Mouse (Mus musculus) forebrain, postnatal 0 days (tissue): ENCODE results near the gene Arfgap2. TPM values are rescaled to one million over a fixed set of nuclear protein-coding genes. Genes with fewer than 3 reads are reported as not detected.
A peak's percentile ranks its signal among the peaks of the same experiment; 100 is the strongest.

Experiments used
- ATAC-seq: fragments of 200-750 bp; cut with Nextera tagmentation; 2 replicates; pipeline ENCODE4 v1.8.0; 2017; ENCODE audit warnings: mild to moderate bottlenecking, moderate library complexity
- DNase-seq: peaks from one replicate; pipeline ENCODE4 v3.0.0-alpha.2; 2015
- H3K27ac ChIP-seq: fragments of 300-500 bp; sonication (generic); 2 replicates; pipeline ENCODE4 v1.5.1; 2014; ENCODE audit warnings: low read depth, mild to moderate bottlenecking, antibody characterized with exemption, low read length, moderate library complexity, mixed read lengths
- H3K27me3 ChIP-seq: fragments of 300-500 bp; sonication (generic); 2 replicates; pipeline ENCODE4 v1.6.1; 2014; ENCODE audit warnings: mild to moderate bottlenecking, low read length, mixed read lengths; ENCODE audit not compliant: insufficient read depth
- H3K36me3 ChIP-seq: fragments of 300-500 bp; sonication (generic); 2 replicates; pipeline ENCODE4 v1.6.1; 2014; ENCODE audit warnings: mild to moderate bottlenecking, moderate library complexity; ENCODE audit not compliant: insufficient read depth
- H3K4me1 ChIP-seq: fragments of 300-500 bp; sonication (generic); 2 replicates; pipeline ENCODE4 v1.6.1; 2014; ENCODE audit warnings: antibody characterized with exemption; ENCODE audit not compliant: insufficient read depth
- H3K4me2 ChIP-seq: fragments of 300-500 bp; sonication (generic); 2 replicates; pipeline ENCODE4 v1.6.1; 2014; ENCODE audit warnings: low read depth, mild to moderate bottlenecking, moderate library complexity
- H3K4me3 ChIP-seq: fragments of 300-500 bp; sonication (generic); 2 replicates; pipeline ENCODE4 v1.5.1; 2014; ENCODE audit warnings: low read depth, low read length, mixed read lengths
- H3K9ac ChIP-seq: fragments of 300-500 bp; sonication (generic); 2 replicates; pipeline ENCODE4 v1.6.1; 2014; ENCODE audit warnings: mild to moderate bottlenecking
- H3K9me3 ChIP-seq: fragments of 300-500 bp; sonication (generic); 2 replicates; pipeline ENCODE4 v1.6.1; 2016; ENCODE audit warnings: low read length
- CTCF ChIP-seq: sonication (generic); IDR thresholded peaks from 2 replicates; pipeline ENCODE4 v1.5.1; 2016; ENCODE audit warnings: antibody characterized with exemption, control low read depth, low read depth
- WGBS: fragments of 180-500 bp; shearing (Covaris S2); extraction: QIAGEN DNeasy Blood & Tissue Kit; methylation state at CpG from one replicate; pipeline ENCODE4 v1.1.7; 2014; 5-methylcytosine and 5-hydroxymethylcytosine counted together
- polyA plus RNA-seq: library from polyadenylated mRNA; unstranded; fragments of >200 nt; fragmentation: Nextera tagmentation; extraction: Ambion mirVana; gene quantifications from 2 replicates; pipeline ENCODE4 v1.2.1, GENCODE M21; 2015
- total RNA-seq: library from RNA; depleted of rRNA; stranded (reverse); fragments of >200 nt; gene quantifications from 2 replicates; pipeline ENCODE4 v1.2.3, GENCODE M21; 2014; rRNA removed

Arfgap2 gene
- total and polyA plus RNA-seq, 2 experiments from 2014 or later = 52.8 to 59.9 TPM

- no peaks in the 10 kb centered on the region for H3K27me3 ChIP-seq
- ATAC-seq (peak; percentile 16; the same call in 1 of the 2 replicates), DNase-seq (no peak)
- H3K9ac ChIP-seq = no peak overlapping the region
- 21% methylated on average over 1 of the region's 1 CpGs for WGBS
- no peaks in the 10 kb centered on the region for H3K9me3 ChIP-seq
- peak overlapping the region; percentile 46; the same call in 1 of the 2 replicates for H3K27ac ChIP-seq
- H3K4me3 ChIP-seq = no peak overlapping the region
- H3K4me2 ChIP-seq = no peak overlapping the region
- no peak for TF ChIP-seq CTCF
- H3K36me3 ChIP-seq = no peaks in the 10 kb centered on the region
- H3K4me1 ChIP-seq = no peaks in the 10 kb centered on the region
Measured at GRCm38 (mm10) chr2:91324346-91324745, 59.6 kb downstream of the Arfgap2 start.

- TF ChIP-seq CTCF = no peak
- no peaks in the 10 kb centered on the region for H3K27me3 ChIP-seq
- no peak overlapping the region for H3K9ac ChIP-seq
- no peaks in the 10 kb centered on the region for H3K9me3 ChIP-seq
- WGBS = 11% methylated on average over 15 of the region's 15 CpGs
- DNase-seq (peak; percentile 66), ATAC-seq (peak; percentile 76)
- H3K4me3 ChIP-seq = no peak overlapping the region
- H3K27ac ChIP-seq = peak overlapping the region; percentile 46
- no peak overlapping the region for H3K4me2 ChIP-seq
- H3K4me1 ChIP-seq = no peaks in the 10 kb centered on the region
- no peaks in the 10 kb centered on the region for H3K36me3 ChIP-seq
Measured at GRCm38 (mm10) chr2:91324761-91325421, 60.1 kb downstream of the Arfgap2 start.

Other genes with a start within 250 kb of the Arfgap2 start
- gene Rapsn, start 229.4 kb upstream of the Arfgap2 start, total RNA-seq = 0.38 and 1.2 TPM in 2 replicates
- gene Rapsn, start 229.4 kb upstream of the Arfgap2 start, polyA plus RNA-seq = 0.93 and 1.1 TPM in 2 replicates
- 184 and 255 TPM in 2 replicates for gene Psmc3, start 211.0 kb upstream of the Arfgap2 start, total RNA-seq
- gene Psmc3, start 211.0 kb upstream of the Arfgap2 start, polyA plus RNA-seq = 242 and 253 TPM in 2 replicates
- 25.5 and 26.8 TPM in 2 replicates for gene Slc39a13, start 194.6 kb upstream of the Arfgap2 start, total RNA-seq
- 19.7 and 22.3 TPM in 2 replicates for gene Slc39a13, start 194.6 kb upstream of the Arfgap2 start, polyA plus RNA-seq
- gene Spi1, start 182.6 kb upstream of the Arfgap2 start, total RNA-seq = 2.2 and 3.9 TPM in 2 replicates
- 4.7 and 5.1 TPM in 2 replicates for gene Spi1, start 182.6 kb upstream of the Arfgap2 start, polyA plus RNA-seq
- gene Mybpc3, start 146.8 kb upstream of the Arfgap2 start, total RNA-seq = 0.38 TPM in 1 of 2 replicates, not detected in the other
- 0.04 TPM in 1 of 2 replicates, not detected in the other for gene Mybpc3, start 146.8 kb upstream of the Arfgap2 start, polyA plus RNA-seq
- 48.9 and 50.0 TPM in 2 replicates for gene Madd, start 81.1 kb upstream of the Arfgap2 start, total RNA-seq
- gene Madd, start 81.1 kb upstream of the Arfgap2 start, polyA plus RNA-seq = 20.4 and 28.5 TPM in 2 replicates
- gene Nr1h3, start 62.1 kb upstream of the Arfgap2 start, total RNA-seq = 1.5 and 3.4 TPM in 2 replicates
- 1.6 and 1.8 TPM in 2 replicates for gene Nr1h3, start 62.1 kb upstream of the Arfgap2 start, polyA plus RNA-seq
- gene Acp2, start 62.1 kb upstream of the Arfgap2 start, total RNA-seq = 32.9 and 39.4 TPM in 2 replicates
- 24.4 and 32.2 TPM in 2 replicates for gene Acp2, start 62.1 kb upstream of the Arfgap2 start, polyA plus RNA-seq
- 11.2 and 12.9 TPM in 2 replicates for gene Ddb2, start 28.0 kb upstream of the Arfgap2 start, total RNA-seq
- 10.0 and 10.2 TPM in 2 replicates for gene Ddb2, start 28.0 kb upstream of the Arfgap2 start, polyA plus RNA-seq
- gene Pacsin3, start 9.0 kb upstream of the Arfgap2 start, total RNA-seq = 20.5 and 21.6 TPM in 2 replicates
- gene Pacsin3, start 9.0 kb upstream of the Arfgap2 start, polyA plus RNA-seq = 18.6 and 22.8 TPM in 2 replicates
- 127 and 147 TPM in 2 replicates for gene 1110051M20Rik, start 179.7 kb downstream of the Arfgap2 start, total RNA-seq
- 165 and 182 TPM in 2 replicates for gene 1110051M20Rik, start 179.7 kb downstream of the Arfgap2 start, polyA plus RNA-seq
- 12.0 and 13.7 TPM in 2 replicates for gene Lrp4, start 192.5 kb downstream of the Arfgap2 start, total RNA-seq
- 2.8 and 4.1 TPM in 2 replicates for gene Lrp4, start 192.5 kb downstream of the Arfgap2 start, polyA plus RNA-seq